Mouse (Mus musculus) activated CD4-positive, CD25-positive, alpha-beta regulatory T cell, adult 4 months (primary cell): Measurements from ENCODE around the gene Pecam1. TPM values are rescaled to one million over a fixed set of nuclear protein-coding genes. Genes with fewer than 3 reads are reported as not detected.
"Not testable (repeated sequence)": the region's sequence is repeated elsewhere in the genome, so short reads cannot be mapped to it uniquely, and the experiment has no call there.

ENCODE experiments used
- ATAC-seq: one replicate; pipeline ENCODE4 v1.8.0; 2017
- polyA plus RNA-seq, 2 experiments: library from polyadenylated mRNA; unstranded; fragments of 100-300 nt; shearing (Covaris generic); gene quantifications; one replicate each; pipeline ENCODE4 v1.2.1; 2017

Gene Pecam1
- polyA plus RNA-seq, 2 experiments from 2014 or later: 102 TPM

DNA sequence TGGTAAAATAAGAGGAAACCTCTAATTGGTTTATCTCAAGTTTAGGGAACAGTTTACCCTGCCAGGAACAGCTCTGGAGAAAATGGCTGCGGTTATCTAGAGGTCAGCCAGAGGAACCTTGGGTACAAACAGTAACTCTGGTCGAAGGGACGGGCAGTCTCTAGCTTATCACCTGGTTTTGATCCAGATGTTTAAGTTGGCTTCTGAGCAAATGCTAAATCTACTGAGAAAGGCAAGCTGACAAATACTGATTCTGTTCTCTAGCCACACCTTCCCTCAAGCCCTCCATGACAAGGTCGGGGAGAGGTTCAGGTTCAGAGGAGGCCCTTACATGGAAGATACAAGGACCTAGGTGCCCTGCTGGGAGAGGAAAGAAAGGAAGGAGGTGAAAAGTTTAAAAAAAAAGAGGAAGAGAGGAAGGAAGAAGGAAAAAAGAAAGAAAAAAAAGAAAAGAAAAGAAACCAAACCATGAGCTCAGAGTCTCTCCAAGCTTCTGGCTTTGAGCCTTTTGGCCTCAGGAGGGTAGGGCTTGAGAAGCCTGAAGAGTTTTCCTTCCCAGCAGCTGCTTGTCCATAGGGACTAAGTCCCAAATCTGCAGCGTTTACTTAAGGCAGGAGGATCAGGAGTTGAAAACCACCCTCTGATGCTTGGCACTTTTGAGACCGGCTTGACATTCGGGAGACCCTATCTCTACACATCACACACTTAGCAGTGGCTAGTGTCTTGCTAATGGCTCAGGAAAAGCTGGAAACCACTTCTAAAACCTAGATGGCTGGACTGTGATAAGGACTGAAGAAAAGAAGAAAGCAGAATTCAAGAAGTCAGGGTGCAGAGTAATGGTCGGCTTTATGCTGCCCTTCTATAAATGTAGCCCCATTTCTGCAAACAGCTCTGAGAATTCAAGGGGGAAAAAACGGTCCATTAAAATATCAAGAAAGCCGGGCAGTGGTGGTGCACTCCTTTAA, 21.7 kb downstream of the Pecam1 start:
- ATAC-seq: no peak

GRCm38 (mm10) chr11:106727967-106728366, 22.5 kb downstream of the Pecam1 start:
- no peak for ATAC-seq

DNA sequence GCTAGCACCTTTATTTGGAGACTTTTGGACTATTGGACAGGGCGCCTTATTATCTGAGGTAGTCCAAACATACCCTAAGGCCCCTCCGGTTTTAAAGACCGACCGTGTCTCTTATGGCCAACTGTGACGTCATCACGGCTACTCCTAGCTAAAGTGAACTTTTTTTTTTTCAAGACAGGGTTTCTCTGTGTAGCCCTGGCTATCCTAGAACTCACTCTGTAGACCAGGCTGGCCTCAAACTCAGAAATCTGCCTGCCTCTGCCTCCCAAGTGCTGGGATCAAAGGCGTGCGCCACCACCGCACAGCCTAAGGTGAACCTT, 25.6 kb downstream of the Pecam1 start:
- ATAC-seq: not testable (repeated sequence)

DNA sequence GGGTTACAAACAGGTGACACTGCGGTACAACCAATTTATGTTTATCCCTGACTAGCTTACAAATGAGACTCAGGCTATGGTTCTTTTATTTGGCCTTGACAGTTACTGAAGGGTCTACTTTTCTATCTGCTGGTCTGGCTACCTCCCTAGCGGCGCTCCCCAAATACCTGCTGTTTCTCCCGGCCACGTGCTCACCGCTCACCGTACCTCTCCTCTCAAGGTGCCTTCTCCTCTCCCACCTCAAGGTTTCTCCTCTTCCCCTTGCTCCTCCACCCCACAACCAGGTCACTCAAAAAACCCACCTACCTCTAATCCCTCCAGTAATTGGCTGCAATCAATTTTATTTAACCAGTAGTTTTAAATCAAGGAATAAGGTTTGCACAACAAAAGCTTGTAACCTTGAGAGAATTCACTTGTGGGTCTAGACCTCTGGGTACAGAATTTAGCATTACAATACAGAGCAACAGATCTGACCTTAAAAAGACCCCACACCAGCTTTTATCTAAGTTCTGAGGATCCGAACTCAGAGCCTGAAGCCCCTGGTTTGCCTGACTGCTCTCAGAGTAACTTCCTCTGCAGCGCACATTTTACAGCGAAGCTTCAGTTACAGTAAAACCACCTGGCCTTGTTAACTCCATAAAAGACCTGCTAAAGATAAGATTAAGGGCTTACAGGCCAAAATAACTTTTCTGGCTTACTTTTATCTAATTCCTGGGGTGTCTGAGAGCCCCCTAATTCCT, 26.1 kb downstream of the Pecam1 start:
- ATAC-seq: no peak

DNA sequence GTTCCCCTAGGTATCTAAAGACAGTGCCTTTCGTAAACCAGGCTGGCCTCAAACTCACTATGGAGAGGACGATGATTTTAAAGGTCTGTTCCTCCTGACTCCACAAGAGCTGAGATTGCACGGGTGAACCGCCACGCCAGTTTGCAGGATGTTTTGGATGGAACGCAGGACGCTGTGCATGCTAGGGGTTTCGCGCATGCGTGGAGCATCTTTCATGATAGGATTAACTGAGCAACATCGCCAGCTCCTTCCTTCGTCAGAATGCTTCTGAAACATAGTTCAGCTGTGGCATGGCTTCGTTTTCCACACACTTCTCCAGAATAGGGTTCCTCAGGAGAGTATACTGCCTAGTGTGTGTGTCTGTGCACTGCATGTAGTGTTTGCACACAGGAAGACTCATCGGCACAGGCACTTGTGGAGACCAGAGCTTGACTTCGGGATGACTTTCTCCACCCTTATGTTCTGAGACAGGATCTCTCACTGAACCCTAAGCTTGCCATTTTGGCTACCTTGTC, 26.8 kb downstream of the Pecam1 start:
- ATAC-seq: no peak

- no peak for ATAC-seq
Observed at GRCm38 (mm10) chr11:106722831-106723361, 27.5 kb downstream of the Pecam1 start.

DNA sequence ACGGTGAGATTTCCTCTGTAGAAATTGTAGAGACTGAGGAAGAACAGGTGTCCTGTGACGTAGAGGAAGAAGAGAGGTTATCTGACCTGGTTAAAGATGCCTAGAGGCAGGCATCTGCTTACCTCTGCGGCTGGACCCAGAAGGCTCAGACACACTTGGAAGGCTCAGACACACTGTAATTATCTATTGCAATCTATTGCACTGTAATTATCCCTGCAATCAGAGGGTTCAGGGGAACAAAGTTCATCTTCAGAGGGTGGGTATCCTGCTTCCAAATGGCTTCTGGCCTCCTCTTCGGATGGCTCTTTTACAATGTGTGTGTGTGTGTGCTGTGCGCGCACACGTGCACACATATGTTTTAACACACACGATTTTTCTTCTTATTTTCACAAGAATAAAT, 30.0 kb downstream of the Pecam1 start:
- ATAC-seq: no peak

- ATAC-seq: peak; percentile 52
Observed at GRCm38 (mm10) chr11:106716568-106716967, 33.9 kb downstream of the Pecam1 start.

DNA sequence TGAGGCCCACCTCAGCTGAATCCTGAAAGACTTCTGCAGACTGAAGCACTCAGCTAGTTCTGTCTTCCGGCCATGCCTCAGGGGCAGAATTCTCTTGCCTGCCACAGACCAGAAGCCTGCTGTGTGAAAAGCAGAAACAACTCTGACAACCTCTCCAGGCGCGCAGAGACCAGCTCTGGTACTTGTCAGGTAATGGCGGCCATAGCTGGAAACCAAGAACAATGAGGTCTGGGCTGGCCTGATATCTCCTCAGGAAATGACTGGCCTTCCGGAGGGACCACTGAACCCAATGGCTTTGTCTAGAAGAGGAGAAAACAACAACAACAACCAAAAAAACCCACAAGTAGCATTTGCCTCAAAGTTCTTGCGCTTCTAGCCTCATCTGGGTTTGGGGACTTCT, 35.4 kb downstream of the Pecam1 start:
- ATAC-seq: no peak

- no peak for ATAC-seq
Observed at GRCm38 (mm10) chr11:106710789-106711188, 39.6 kb downstream of the Pecam1 start.

DNA sequence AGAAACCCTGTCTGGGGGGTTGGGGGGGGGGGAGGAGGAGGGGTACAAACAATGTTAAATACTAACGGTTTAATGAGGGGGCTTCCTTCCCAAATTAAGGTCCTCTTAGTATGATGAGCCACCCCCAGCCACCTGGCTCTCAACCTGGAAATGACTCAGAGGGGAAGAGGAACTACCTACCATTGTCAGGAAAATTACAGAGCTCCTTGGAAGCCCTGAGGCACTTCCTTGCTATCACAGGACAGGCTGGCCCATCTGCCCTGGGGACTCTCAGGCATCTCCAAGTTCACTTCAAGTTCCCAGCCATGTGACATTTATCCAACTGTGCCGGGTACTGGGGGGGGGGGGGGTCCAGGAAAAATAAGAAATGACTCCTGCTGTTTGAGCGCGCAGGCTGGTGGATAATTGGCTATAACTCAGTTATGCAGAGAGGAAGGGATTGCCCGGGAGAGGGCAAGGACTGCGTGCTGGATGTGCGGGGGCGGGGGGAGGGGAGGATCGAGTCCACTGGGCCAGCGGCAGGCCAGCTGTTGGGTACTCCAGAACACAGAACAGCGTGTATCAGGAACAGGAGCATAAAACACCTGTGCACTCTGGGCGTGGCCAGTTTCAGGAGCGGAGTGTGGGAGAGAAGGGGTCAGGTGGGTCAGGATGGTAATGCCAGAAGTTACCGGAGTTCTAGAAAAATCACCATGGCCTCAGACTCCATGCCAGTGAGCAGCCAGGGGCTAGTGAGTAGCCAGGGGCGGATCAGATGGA, 41.0 kb downstream of the Pecam1 start:
- no peak for ATAC-seq

DNA sequence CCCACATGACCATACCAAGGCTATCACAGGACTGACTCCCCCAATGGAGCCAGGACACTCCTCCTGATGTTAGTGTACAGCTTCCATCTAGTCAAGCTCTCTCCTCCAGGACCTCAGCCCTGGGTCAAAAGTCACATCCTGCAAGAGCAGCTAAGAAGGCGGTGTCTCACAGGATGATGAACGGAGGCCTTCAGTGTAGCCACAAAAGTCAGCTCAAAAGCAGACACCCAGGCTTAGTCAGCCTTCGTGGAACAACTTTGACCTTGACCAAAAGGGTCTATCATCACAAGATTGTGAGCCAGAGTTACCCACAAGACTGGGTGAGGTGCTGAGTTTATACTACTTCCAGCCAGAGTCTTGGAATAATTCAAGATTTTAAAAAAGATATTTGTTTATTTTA, 42.6 kb downstream of the Pecam1 start:
- ATAC-seq: no peak

GRCm38 (mm10) chr11:106707085-106707484, 43.3 kb downstream of the Pecam1 start:
- ATAC-seq: no peak

- no peak for ATAC-seq
Observed at GRCm38 (mm10) chr11:106706212-106706611, 44.2 kb downstream of the Pecam1 start.

GRCm38 (mm10) chr11:106704399-106705111, 45.9 kb downstream of the Pecam1 start:
- no peak for ATAC-seq

- ATAC-seq: no peak
Observed at GRCm38 (mm10) chr11:106703931-106704330, 46.5 kb downstream of the Pecam1 start.

GRCm38 (mm10) chr11:106702584-106702983, 47.8 kb downstream of the Pecam1 start:
- no peak for ATAC-seq

GRCm38 (mm10) chr11:106701589-106701988, 48.8 kb downstream of the Pecam1 start:
- no peak for ATAC-seq

DNA sequence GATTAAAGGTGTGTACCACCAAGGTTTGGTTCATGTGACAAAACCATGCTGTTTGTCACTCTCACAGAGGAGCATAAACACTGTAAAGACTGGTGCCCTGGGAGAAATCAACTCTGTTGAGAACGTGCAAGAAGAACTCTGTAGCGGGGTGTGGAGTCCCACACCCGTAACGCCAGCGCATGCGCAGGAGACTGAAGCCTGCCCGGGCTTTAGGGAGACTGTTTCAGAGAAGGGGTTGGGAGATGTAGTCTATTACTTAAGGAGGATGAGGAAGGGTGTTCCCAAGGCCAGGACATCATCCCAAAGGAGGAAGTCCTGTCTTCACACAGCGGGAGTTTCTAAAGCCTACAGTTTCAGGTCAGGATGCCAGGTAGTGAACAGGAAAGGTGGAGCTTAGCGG, 51.3 kb downstream of the Pecam1 start:
- no peak for ATAC-seq

- ATAC-seq: no peak
Observed at GRCm38 (mm10) chr11:106698289-106698688, 52.1 kb downstream of the Pecam1 start.

DNA sequence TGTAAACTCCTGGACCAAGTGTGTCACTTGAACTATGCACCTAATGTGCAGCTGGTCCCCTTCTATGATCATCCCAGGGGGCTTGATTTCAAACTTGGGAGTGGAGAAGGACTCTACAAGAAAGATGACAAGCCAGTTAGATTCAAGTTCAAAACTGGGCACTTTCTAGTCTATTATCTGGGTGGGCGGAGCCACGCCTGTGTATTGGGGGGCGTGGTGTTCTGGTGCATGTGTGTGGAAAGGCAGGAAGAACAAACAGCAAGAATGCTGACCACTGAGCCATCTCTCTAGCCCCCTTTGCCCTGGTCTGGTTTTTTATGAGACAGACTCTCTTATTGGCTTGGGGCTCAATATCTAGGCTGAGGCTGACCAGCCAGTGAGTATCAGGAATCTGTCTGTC, 54.5 kb downstream of the Pecam1 start:
- no peak for ATAC-seq

DNA sequence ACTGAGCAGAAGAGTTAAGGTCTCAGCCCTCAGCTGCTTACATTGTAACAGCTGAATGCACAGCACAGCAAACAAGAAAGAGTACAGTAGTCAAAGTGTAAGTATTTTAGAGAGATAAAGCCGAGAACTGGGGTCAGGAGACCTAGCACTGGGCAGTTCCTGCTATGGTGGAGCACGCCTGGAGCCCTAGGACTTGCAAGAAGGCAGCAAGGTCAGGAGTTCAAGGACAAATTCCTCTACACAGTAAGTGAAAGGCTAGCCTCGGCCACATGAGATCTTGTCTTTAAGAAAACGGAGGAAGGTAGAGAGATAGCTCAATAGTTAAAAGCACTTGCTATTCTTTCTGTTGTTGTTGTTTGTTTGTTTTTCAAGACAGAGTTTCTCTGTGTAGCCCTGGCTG, 57.5 kb downstream of the Pecam1 start:
- no peak for ATAC-seq
